Mouse (Mus musculus): ENCODE results near the gene Usp10.

Gene Usp10

GRCm38 (mm10) chr8:119915298-119915697, 5.1 kb downstream of the Usp10 start:
- no peak for ATAC-seq (ENCODE audit: low TSS enrichment)

- ATAC-seq (ENCODE audit: low TSS enrichment): no peak
Observed at GRCm38 (mm10) chr8:119916237-119916892, 6.2 kb downstream of the Usp10 start.

DNA sequence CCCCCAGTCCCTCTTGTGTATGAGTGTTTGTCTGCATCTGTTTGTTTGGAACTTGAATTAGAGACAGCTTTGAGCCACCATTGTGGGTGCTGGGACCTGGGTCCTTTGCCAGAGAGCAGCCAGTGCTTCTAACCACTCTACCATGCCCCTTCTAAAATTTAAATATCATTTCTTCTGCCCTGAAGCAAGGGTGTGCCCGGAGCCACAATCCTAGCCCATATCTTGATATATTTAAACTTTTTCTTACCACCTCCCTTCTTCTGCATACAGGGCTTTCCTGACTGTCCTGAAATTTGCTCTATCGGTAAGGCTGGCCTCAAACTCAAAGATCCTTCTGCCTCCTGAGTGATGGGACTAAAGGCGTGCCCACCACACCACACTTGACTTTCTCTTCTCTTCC, 7.3 kb downstream of the Usp10 start:
- no peak for ATAC-seq (ENCODE audit: low TSS enrichment)

DNA sequence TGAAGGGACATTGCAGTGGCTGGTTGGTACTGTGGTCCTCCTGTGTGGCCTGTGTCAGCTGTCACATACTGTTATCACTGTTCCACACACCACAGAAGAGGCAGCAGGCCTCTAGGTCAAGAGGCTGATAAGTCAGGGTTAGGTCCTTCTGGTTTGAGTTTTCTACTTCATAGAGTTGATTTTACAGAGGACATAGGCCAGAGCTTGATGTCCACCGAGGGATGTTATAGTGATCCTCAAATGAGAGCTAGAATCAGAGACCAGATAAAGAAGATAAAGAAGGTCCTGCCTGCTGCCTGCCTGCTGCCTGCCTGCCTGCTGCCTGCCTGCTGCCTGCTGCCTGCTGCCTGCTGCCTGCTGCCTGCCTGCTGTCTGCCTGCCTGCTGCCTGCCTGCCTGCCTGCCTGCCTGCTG, 8.0 kb downstream of the Usp10 start:
- ATAC-seq (ENCODE audit: low TSS enrichment): no peak

DNA sequence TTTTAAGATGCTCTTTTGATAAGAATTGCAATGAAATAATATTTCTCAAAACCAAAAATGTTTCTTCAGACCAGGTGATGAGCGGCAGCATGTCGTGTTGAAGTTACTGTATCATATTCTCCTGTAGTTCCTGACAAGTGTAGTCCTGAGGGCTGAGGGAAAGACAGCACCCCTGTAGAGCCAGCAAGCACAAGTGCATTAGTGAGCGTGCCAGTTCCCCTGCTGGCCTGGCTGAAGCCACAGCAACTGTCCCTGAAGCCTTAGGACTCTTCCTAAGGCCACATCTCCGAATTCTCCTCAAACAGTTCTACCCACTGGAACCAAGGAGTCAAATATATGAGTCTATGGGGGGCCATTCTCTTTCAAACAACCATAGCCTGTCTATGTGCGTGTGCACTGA, 13.1 kb downstream of the Usp10 start:
- no peak for ATAC-seq (ENCODE audit: low TSS enrichment)

DNA sequence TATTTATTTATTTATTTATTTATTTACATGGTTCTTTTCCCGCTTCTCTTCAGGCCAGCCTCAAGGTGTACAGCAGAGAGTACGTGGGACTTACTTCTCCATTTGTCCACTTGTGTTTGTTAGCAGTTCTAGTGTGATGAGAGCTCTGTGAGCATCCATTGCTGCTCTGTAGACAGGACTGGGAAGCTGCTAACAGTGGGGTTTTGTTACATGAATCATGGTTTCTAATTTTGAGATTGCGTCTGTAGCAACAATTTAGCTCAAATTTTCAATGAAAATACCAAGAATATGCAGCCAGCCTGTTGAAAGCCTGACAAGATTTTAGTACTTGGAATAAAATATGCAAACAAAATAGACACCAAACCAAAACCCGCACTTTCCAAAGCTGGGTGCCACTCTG, 15.3 kb downstream of the Usp10 start:
- peak; percentile 68 for ATAC-seq (ENCODE audit: low TSS enrichment)

DNA sequence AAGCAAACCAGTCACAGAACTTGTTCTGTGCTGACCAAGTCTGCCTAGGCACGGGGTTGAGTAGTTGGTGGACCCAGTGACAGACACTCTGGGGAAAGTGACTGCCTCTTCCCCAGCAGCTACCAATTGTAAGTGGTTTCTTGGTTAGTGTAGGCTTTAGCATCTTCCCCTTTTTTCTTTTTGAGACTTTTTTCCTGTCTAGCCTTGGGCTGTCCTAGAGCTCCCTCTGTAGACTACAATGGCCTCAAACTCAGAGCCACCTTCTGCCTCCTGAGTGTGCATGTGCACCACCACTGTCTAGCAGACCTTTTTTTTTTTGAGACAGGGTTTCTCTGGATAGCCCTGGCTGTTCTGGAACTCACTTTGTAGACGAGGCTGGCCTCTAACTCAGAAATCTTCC, 16.3 kb downstream of the Usp10 start:
- ATAC-seq (ENCODE audit: low TSS enrichment): peak; percentile 39; the same call in 1 of the 2 replicates

DNA sequence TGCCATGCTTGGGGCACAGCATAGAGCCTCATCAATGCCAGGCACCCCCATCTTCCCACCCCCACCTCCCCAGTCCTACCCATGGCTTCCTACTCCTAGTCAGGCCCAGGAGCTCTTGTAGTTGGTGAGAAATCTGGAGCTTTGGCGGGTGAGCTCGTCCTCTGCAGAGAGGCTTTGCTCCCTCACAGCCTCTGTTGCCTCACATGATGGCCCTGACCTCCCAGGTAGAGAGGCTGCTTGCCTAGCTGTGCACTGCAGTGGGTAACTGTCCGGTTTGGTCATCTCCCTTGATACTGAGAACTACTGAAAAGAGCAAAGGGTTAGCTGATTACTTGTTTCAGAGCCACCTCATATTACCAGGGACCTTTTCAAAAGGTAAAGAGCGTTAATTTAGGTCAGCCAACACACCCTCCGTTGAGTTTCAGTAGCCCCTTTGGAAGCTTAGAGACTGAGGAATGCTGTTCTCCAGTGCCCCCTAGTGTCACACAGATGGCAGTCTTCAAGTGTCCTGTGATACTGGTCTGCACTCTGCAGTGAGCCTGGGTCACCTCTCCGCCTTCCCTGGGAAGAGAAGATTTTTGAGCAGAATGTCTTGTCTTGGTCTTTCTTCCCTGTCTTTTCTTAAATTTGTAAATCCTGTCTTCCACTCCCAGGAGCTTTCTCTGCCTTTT, 17.4 kb downstream of the Usp10 start:
- peak; percentile 60 for ATAC-seq (ENCODE audit: low TSS enrichment)

- no peak for ATAC-seq (ENCODE audit: low TSS enrichment)
Observed at GRCm38 (mm10) chr8:119931317-119931716, 21.2 kb downstream of the Usp10 start.

DNA sequence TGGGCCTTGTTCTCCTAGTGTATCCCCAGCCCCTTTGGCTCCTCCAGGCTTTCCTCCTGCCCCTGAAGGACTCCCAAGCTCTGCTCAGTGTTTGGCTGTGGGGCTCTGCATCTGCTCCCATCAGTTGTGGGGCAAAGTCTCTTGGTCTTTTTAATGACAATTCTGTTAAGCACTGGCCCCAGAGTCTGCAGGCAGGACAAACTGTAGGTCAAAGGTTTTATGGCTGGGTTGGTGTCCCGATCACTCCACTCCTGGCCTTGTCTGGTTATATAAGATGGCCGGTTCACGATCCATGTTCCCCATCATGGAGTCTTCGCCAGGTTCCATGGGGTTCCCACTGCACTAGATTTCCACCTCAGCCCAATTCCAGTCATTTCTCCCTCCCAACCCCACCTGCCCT, 23.5 kb downstream of the Usp10 start:
- ATAC-seq (ENCODE audit: low TSS enrichment): no peak

DNA sequence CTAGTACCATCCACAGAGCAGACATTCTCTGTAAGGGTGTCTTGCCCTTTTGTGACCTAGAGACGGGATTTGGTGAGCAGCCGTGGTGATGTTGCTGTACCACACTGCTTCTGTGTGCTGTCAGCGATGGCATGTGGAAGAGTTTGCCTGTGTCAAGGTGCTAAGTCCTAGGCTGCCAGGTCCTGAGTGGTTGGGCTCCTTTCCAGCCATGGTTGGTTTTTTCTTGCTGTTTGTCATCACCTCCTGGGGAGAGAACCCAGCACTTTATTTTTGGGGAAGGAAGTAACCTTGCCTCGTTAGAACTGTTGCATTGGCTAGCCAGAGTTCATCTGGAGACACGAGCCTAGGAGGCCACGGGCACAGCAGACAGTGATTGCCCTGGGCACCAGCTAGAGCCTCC, 25.4 kb downstream of the Usp10 start:
- ATAC-seq (ENCODE audit: low TSS enrichment): no peak

DNA sequence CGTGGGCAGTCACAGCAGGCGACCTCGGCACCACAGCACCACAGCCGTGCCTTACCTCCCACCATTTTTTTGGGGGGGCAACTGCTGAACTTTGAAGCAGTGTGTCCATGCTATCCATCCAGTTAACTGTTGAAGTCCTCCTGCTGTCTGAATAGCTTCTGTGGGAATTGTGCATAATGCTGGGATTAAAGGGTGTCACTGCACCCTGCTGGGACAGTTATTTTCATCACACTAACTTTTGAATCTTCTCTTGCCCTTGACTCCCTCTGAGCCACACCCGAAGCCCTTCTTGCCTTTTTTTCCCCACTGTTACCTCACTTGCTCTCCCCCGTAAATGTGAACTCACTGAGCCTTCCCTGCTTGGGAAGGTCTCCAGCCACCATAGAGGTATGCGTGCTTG, 28.3 kb downstream of the Usp10 start:
- no peak for ATAC-seq (ENCODE audit: low TSS enrichment)

DNA sequence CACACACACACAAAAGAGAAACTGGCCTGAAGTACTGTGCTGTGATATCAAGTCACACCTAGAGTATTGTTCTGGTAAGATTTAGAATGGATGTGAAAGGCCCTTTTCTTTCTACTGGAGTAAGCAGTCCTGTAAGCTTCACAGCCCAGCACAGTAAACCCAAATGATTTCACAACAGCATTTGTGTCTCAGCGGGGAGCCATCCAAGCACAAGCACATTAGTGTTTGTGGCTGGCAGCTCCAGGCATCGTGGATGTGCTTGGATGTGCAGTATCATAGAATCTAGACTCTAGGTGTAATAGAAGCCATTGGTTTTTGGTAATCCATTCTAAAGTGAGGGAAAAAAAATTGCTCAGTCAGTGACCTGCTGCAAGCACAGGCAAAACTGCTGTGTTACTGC, 29.2 kb downstream of the Usp10 start:
- ATAC-seq (ENCODE audit: low TSS enrichment): 0 out of 2 replicates have a peak, but pooled peaks have one; percentile 2

GRCm38 (mm10) chr8:119941471-119941870, 31.3 kb downstream of the Usp10 start:
- ATAC-seq (ENCODE audit: low TSS enrichment): no peak

DNA sequence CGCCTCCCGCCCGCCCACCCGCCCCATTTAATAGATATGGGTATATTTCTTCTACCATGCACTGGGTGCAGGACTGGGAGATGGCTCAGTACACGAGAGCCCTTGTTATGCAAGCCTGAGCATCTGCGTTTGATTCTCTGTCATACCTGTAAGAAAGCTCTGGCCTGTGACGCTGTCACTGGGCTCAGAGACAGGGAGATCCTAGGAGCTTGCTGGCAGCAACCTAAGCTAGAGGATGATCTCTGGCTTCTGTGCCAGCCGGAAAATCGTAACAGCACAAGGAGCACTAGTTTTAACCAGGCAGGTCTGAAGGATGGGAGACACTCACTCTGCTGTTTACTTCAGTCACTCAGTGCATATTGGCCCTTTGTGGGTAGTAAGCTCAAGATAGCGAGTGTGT, 33.5 kb downstream of the Usp10 start:
- no peak for ATAC-seq (ENCODE audit: low TSS enrichment)

DNA sequence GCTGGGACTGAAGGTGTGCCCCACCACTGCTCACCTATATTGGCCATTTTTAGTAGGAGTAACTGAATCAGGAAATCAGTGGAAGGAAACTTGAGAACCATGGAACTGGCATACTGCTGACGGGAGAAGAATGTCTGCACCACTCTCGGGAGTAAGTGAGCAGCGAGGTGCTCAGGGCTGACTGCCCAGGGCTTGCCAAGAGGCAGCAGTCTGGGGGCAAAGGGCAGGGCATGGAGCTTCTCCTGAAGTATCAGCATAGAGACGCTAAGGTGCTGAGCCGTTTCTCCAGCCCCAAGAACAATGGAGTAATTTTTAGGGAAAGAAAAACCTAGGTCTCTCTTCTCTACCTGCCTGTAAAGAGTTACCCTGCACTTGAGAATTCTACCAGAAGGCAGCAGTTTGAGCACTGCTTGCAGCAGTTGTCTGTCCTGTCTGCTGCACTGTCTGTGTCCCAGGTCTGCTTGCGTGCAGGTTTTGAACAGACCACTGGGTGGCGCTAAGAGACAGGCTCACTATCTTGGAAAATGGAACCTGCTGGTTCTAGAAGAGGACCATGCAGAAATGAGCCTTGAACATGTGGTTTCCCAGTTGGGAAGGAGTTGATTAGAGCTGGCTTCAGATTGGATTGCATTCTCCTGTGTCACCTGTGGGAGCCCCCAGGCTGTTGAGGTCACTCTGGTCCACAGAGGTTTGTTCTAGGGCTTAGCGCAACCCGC, 34.1 kb downstream of the Usp10 start:
- ATAC-seq (ENCODE audit: low TSS enrichment): peak; percentile 42; the same call in 1 of the 2 replicates

GRCm38 (mm10) chr8:119946326-119946865, 36.2 kb downstream of the Usp10 start:
- ATAC-seq (ENCODE audit: low TSS enrichment): peak; percentile 39

DNA sequence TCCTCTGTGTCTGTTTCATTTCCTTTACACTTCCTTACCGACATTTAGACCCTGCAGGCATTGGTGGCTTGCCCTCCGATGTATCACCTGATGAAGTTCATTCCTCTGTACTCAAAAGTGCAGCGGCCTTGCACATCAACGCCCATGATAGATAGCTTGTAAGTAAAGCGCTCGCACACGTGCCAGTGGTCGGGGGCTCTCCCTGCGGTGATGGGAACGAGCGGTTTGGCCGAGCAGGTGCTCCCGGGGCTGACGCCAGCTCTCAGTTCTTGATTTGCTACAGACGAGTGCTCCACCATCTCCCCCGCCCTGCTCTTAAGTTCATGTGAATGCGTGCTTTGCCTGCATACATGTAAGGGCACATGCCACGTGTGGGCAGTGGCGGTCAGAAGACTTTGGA, 37.5 kb downstream of the Usp10 start:
- no peak for ATAC-seq (ENCODE audit: low TSS enrichment)

DNA sequence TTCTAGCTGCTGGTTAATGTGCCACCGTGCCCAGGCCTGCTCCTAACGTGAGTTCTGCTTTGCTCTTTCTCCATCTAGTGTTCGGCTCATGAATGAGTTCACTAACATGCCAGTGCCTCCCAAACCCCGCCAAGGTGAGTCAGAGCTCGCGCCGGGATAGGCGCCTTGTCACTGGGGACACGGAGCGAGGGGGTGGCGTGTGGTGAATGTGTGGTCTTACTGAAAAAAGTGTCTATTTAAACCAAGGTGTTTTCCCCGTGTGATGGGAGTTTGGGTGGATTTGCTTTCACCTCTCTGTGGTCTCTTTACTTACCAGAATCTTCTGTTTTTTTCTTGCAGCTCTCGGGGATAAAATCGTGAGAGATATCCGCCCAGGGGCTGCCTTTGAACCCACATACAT, 38.2 kb downstream of the Usp10 start:
- ATAC-seq (ENCODE audit: low TSS enrichment): peak; percentile 14; the same call in 1 of the 2 replicates

DNA sequence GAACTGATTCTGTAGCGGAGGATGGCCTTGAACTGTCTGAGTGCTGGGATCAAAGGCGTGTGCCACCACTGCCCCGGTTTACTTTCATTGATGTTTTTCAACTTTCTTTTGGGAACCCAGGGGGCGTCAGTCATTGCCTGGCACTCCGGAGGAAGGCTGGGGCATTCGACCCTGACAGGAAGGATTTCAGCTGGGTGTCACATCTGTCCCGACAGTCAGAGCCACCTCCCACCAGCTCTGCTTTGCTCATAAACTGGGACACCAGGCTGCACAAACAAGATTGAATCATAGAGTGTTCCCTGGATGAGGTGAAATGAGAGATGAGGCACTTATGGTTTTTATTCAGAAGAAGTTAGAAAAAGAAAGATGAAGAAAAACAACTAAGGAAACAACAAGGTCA, 42.1 kb downstream of the Usp10 start:
- ATAC-seq (ENCODE audit: low TSS enrichment): no peak

DNA sequence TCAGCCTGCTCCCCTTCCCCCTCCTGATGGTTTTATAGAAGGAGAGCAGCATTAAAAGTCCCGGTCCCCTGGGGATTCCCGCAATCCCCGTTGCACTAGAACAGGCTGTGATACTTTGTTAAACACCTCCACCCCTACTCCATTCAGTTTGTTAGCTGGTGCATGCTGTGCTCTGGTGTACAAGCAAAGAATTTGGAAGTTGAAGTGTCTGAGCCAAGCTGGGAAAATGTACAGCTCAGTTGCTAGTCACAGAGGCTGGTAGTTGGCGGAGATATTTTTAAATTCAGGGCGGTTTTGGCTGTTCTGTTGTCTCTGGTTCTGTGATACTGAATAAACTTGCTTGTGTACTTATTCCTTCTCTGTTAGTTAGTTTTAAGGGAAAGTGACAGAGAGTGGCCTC, 42.6 kb downstream of the Usp10 start:
- peak; percentile 90 for ATAC-seq (ENCODE audit: low TSS enrichment)

DNA sequence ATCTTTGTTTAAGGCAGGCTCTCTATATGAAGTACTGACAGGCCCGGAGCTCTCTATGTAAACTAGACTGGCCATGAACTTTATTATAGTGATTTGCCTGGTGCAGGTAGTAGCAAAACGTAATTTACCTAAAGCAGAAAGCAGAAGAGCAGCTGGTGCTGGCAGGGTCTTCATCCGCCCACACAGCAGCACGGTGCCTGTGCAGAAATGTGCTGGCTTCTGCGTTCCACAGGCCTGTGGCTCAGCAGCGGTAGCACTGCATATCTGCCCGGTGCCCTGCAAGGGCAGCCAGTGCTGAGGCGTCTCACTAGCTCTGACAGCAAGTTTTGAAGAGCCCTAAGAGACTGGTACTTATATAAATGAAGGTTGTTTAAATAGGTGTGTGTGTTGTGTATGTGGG, 45.2 kb downstream of the Usp10 start:
- no peak for ATAC-seq (ENCODE audit: low TSS enrichment)

GRCm38 (mm10) chr8:119958076-119958475, 47.9 kb downstream of the Usp10 start:
- no peak for ATAC-seq (ENCODE audit: low TSS enrichment)

Measured in frontal cortex, adult (tissue).